Mouse (Mus musculus) intestine, embryonic 15.5 days (tissue): ENCODE data around the gene Ddx1. TPM values are rescaled to one million over a fixed set of nuclear protein-coding genes. Genes with fewer than 3 reads are reported as not detected.

Experiments used
- ATAC-seq: fragments of 200-750 bp; cut with Nextera tagmentation; 2 replicates; pipeline ENCODE4 v1.8.0; 2017; ENCODE audit warnings: moderate TSS enrichment, moderate library complexity
- H3K27ac ChIP-seq: fragments of 300-500 bp; sonication (generic); 2 replicates; pipeline ENCODE4 v1.5.1; 2015; ENCODE audit warnings: mild to moderate bottlenecking, inconsistent platforms
- H3K27me3 ChIP-seq: fragments of 300-500 bp; sonication (generic); replicated peaks from 2 replicates; pipeline ENCODE4 v1.6.1; 2015; ENCODE audit warnings: inconsistent platforms
- H3K36me3 ChIP-seq: fragments of 300-500 bp; sonication (generic); 2 replicates; pipeline ENCODE4 v1.6.1; 2015; ENCODE audit warnings: inconsistent platforms
- H3K4me1 ChIP-seq: fragments of 300-500 bp; sonication (generic); replicated peaks from 2 replicates; pipeline ENCODE4 v1.6.1; 2015; ENCODE audit warnings: inconsistent platforms
- H3K4me2 ChIP-seq: fragments of 300-500 bp; sonication (generic); replicated peaks from 2 replicates; pipeline ENCODE4 v1.6.1; 2015; ENCODE audit warnings: mild to moderate bottlenecking, inconsistent platforms
- H3K4me3 ChIP-seq: fragments of 300-500 bp; sonication (generic); replicated peaks from 2 replicates; pipeline ENCODE4 v1.5.1; 2015; ENCODE audit warnings: inconsistent platforms
- H3K9ac ChIP-seq: fragments of 300-500 bp; sonication (generic); 2 replicates; pipeline ENCODE4 v1.6.1; 2015; ENCODE audit warnings: inconsistent platforms
- H3K9me3 ChIP-seq: fragments of 300-500 bp; sonication (generic); 2 replicates; pipeline ENCODE4 v1.6.1; 2016; ENCODE audit warnings: inconsistent platforms
- WGBS: fragments of 180-500 bp; shearing (Covaris S2); methylation state at CpG from one replicate; pipeline ENCODE4 v1.1.7; 2015; 5-methylcytosine and 5-hydroxymethylcytosine counted together
- polyA plus RNA-seq: library from polyadenylated mRNA; unstranded; fragments of >200 nt; fragmentation: Nextera tagmentation; extraction: Ambion mirVana; gene quantifications from 2 replicates; pipeline ENCODE4 v1.2.1, GENCODE M21; 2015

Ddx1 gene
- polyA plus RNA-seq, 1 experiment from 2014 or later, result 133 TPM

DNA sequence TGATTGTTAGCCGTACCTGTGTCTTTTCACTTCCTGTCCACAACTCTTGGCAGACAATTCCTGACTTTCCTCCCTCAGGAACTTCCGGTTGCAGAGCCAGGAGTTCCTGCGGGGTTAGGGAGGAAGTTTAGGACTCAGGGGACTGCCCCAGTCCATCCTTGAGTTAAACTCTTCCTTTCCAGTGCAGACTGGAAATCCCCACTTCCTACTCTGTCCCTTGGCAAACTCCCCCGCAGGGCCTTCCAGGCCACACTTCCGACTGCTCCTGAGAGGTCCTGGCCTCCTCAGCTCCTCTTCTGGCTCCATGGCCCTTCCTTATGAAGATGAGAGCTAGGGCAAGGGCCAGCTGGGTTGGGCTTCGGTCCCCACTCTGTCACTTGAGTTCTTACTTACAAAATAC, 71.4 kb downstream of the Ddx1 start:
- no peak for ATAC-seq
- Histone ChIP-seq H3K27me3 (no peaks in the 10 kb centered on the region), H3K9ac (no peak overlapping the region), H3K4me1 (peaks cover 12% of the 10 kb centered on the region), H3K4me2 (no peak overlapping the region), H3K36me3 (no peaks in the 10 kb centered on the region), H3K27ac (no peak overlapping the region), H3K9me3 (no peaks in the 10 kb centered on the region), H3K4me3 (no peak overlapping the region)
- WGBS, result 41% methylated on average over 6 of the region's 6 CpGs

DNA sequence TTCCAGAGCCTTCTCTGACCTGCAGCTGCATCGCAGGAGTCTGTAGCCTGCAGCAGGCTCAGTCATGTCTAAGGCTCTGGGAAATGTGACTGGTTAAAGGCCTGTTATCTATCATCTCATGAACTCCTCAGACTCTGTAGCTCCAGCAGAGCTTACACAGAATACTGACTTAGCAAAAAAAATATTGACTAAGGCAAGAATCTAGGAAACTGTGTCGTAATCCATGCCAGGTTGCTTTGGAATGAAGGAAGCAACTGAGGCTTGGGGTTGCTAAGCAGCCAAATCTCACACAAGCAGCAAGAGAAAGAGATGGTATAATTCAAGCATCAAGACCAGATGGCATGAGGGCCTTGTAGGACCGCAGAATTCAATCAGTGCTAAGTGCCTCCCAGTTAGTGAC, 72.1 kb downstream of the Ddx1 start:
- Histone ChIP-seq H3K4me3 (no peak overlapping the region), H3K27me3 (no peaks in the 10 kb centered on the region), H3K27ac (peak overlapping the region; percentile 34; the same call in 1 of the 2 replicates), H3K9ac (no peak overlapping the region), H3K4me1 (peaks cover 12% of the 10 kb centered on the region), H3K4me2 (no peak overlapping the region), H3K9me3 (no peaks in the 10 kb centered on the region), H3K36me3 (no peaks in the 10 kb centered on the region)
- ATAC-seq, result 0 out of 2 replicates have a peak, but pooled peaks have one; percentile 20
- WGBS, result 38% methylated on average over 3 of the region's 3 CpGs

GRCm38 (mm10) chr12:13176136-13176535, 72.9 kb downstream of the Ddx1 start:
- Histone ChIP-seq H3K27me3 (no peaks in the 10 kb centered on the region), H3K9ac (no peak overlapping the region), H3K27ac (peak overlapping the region; percentile 45), H3K9me3 (no peaks in the 10 kb centered on the region), H3K4me1 (peaks cover 9% of the 10 kb centered on the region), H3K4me2 (no peak overlapping the region), H3K36me3 (no peaks in the 10 kb centered on the region), H3K4me3 (no peak overlapping the region)
- peak; percentile 35; the same call in 1 of the 2 replicates for ATAC-seq
- WGBS, result 25% methylated on average over 2 of the region's 2 CpGs

- Histone ChIP-seq H3K9ac (no peak overlapping the region), H3K4me2 (no peak overlapping the region), H3K4me3 (no peak overlapping the region), H3K36me3 (no peaks in the 10 kb centered on the region), H3K9me3 (no peaks in the 10 kb centered on the region), H3K27ac (no peak overlapping the region), H3K4me1 (peaks cover 2% of the 10 kb centered on the region; the same call in 1 of the 2 replicates), H3K27me3 (no peaks in the 10 kb centered on the region)
- ATAC-seq, result no peak
- WGBS, result 50% methylated on average over 6 of the region's 6 CpGs
These were observed 75.0 kb downstream of the Ddx1 start for GRCm38 (mm10) chr12:13174022-13174421.

GRCm38 (mm10) chr12:13168073-13168472, 80.9 kb downstream of the Ddx1 start:
- no peak for ATAC-seq
- H3K4me2 ChIP-seq, result no peak overlapping the region
- H3K9ac ChIP-seq, result no peak overlapping the region
- H3K27ac ChIP-seq, result no peak overlapping the region
- WGBS, result 74% methylated on average over 1 of the region's 1 CpGs
- H3K36me3 ChIP-seq, result no peaks in the 10 kb centered on the region
- no peaks in the 10 kb centered on the region for H3K9me3 ChIP-seq
- H3K4me3 ChIP-seq, result no peak overlapping the region
- no peaks in the 10 kb centered on the region for H3K4me1 ChIP-seq
- no peaks in the 10 kb centered on the region for H3K27me3 ChIP-seq

DNA sequence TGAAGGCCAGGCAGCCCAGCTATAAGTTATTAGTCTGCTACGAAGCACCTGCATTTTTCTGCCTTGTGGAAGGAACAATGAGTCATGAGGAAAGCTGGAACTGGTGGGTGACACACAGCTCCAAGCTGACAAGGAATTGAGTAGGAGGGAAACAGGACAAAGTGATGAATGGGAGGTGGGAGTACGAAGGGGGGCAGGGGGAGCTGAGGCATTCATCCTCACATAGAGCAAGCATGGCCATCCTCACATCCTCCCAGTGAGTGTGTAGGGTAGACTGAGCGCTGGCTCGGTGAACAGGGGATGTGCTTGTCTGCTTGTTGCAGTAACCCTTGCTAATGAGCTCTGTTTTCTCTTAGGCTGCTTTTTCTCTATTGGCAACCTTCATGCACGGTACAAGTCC, 81.9 kb downstream of the Ddx1 start:
- Histone ChIP-seq H3K9me3 (no peaks in the 10 kb centered on the region), H3K27me3 (no peaks in the 10 kb centered on the region), H3K9ac (no peak overlapping the region), H3K4me1 (no peaks in the 10 kb centered on the region), H3K36me3 (no peaks in the 10 kb centered on the region), H3K27ac (no peak overlapping the region), H3K4me3 (no peak overlapping the region), H3K4me2 (no peak overlapping the region)
- ATAC-seq, result no peak
- 81% methylated on average over 5 of the region's 5 CpGs for WGBS

Other genes with a start within 250 kb of the Ddx1 start
- gene Nbas, start 19.9 kb upstream of the Ddx1 start, polyA plus RNA-seq, result 16.4 and 18.8 TPM in 2 replicates